Mouse (Mus musculus) heart, embryonic 11.5 days (tissue): ENCODE measurements around the gene H6pd. TPM values are rescaled to one million over a fixed set of nuclear protein-coding genes. Genes with fewer than 3 reads are reported as not detected.
A peak's percentile ranks its signal among the peaks of the same experiment; 100 is the strongest.

ENCODE experiments used
- ATAC-seq: fragments of 200-750 bp; cut with Nextera tagmentation; replicated peaks from 2 replicates; pipeline ENCODE4 v1.8.0; 2017; ENCODE audit warnings: moderate library complexity; ENCODE audit not compliant: insufficient number of reproducible peaks, low FRiP score, low TSS enrichment
- H3K27ac ChIP-seq: fragments of 300-500 bp; sonication (generic); 2 replicates; pipeline ENCODE4 v1.5.1; 2014; ENCODE audit warnings: mild to moderate bottlenecking, low read depth, low read length
- H3K27me3 ChIP-seq: fragments of 300-500 bp; sonication (generic); 2 replicates; pipeline ENCODE4 v1.6.1; 2014; ENCODE audit warnings: mild to moderate bottlenecking, low read length, mixed read lengths; ENCODE audit not compliant: control insufficient read depth, insufficient read depth
- H3K36me3 ChIP-seq: fragments of 300-500 bp; sonication (generic); 2 replicates; pipeline ENCODE4 v1.6.1; 2014; ENCODE audit warnings: mild to moderate bottlenecking, low read length, moderate library complexity, mixed read lengths; ENCODE audit not compliant: control insufficient read depth, insufficient read depth
- H3K4me1 ChIP-seq: fragments of 300-500 bp; sonication (generic); 2 replicates; pipeline ENCODE4 v1.6.1; 2014; ENCODE audit warnings: low read length; ENCODE audit not compliant: control insufficient read depth, insufficient read depth
- H3K4me2 ChIP-seq: fragments of 300-500 bp; sonication (generic); 2 replicates; pipeline ENCODE4 v1.6.1; 2014; ENCODE audit warnings: mild to moderate bottlenecking, moderate library complexity
- H3K4me3 ChIP-seq: fragments of 300-500 bp; sonication (generic); 2 replicates; pipeline ENCODE4 v1.5.1; 2014; ENCODE audit warnings: low read depth, low read length
- H3K9ac ChIP-seq: fragments of 300-500 bp; sonication (generic); 2 replicates; pipeline ENCODE4 v1.6.1; 2014; ENCODE audit warnings: mild to moderate bottlenecking, low read depth, low read length, moderate library complexity
- H3K9me3 ChIP-seq: fragments of 300-500 bp; sonication (generic); replicated peaks from 2 replicates; pipeline ENCODE4 v1.6.1; 2016; ENCODE audit warnings: low read length; ENCODE audit not compliant: control insufficient read depth
- WGBS: fragments of 180-500 bp; shearing (Covaris S2); extraction: QIAGEN DNeasy Blood & Tissue Kit; methylation state at CpG from one replicate; pipeline ENCODE4 v1.1.7; 2014; ENCODE audit not compliant: insufficient replicate concordance; 5-methylcytosine and 5-hydroxymethylcytosine counted together
- polyA plus RNA-seq: library from polyadenylated mRNA; unstranded; fragments of >200 nt; fragmentation: Nextera tagmentation; extraction: Ambion mirVana; gene quantifications from 2 replicates; pipeline ENCODE4 v1.2.1, GENCODE M21; 2014

The H6pd gene
- polyA plus RNA-seq, 1 experiment from 2014 or later, result 4.8 TPM

- 38% methylated on average over 13 of the region's 13 CpGs for WGBS
- Histone ChIP-seq H3K36me3 (no peaks in the 10 kb centered on the region), H3K4me2 (peak overlapping the region; percentile 96), H3K9me3 (no peaks in the 10 kb centered on the region), H3K9ac (no peak overlapping the region), H3K4me1 (peaks cover 14% of the 10 kb centered on the region), H3K4me3 (no peak overlapping the region), H3K27ac (no peak overlapping the region), H3K27me3 (peaks cover 33% of the 10 kb centered on the region)
- ATAC-seq, result no peak
Measured at GRCm38 (mm10) chr4:149956048-149956447, 52.8 kb downstream of the H6pd start.

DNA sequence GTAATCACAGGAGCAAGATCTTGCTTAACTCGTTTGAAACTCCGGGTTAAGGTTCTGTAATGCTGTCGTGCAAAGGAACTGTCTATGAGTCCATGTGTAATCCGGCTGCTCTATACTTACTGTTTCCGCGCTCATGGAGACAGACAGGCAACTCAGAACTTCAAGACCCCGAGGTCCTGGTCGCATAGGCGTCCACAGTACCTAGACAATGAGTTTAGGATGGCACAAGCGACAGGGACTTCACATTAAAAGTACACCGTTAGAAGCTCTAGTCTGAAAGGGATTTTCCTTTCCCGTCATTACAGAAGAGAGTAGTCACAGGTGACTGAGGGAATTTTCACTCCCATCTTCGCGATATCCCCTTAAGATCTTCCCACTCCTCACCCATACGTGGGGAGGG lies 53.2 kb downstream of the H6pd start:
- 15% methylated on average over 15 of the region's 15 CpGs for WGBS
- H3K9ac ChIP-seq, result no peak overlapping the region
- H3K4me1 ChIP-seq, result peaks cover 14% of the 10 kb centered on the region
- peak overlapping the region; percentile 96 for H3K4me2 ChIP-seq
- no peaks in the 10 kb centered on the region for H3K9me3 ChIP-seq
- peaks cover 33% of the 10 kb centered on the region for H3K27me3 ChIP-seq
- no peak overlapping the region for H3K27ac ChIP-seq
- no peak for ATAC-seq
- no peaks in the 10 kb centered on the region for H3K36me3 ChIP-seq
- peak overlapping the region; percentile 54 for H3K4me3 ChIP-seq

DNA sequence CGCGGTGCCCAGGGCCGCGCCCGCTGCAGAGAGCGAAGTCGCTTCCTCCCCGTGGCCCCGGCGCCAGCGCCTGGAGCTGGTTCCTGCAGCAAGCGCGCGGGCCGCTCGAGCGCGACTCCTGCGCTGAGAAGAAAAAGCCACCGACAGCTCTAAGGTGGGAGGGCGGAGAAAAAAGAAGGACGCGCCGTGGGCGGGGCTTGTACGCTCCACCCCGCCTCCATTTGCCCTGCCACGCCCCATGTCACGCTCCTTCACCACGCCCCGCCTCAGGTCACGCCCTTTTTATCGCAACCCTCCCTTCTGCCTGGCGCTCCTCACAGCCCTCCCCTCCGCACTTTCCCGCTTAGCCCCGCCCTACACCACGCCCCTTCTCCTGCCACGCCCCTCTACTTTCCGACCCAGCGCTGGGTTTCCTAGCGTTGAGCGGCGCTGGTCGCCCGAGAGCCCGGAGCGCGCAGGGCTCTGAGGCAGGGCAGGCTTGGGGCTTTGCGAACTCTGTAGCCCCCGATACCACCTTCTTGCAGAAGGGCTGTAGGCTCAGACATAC lies 53.9 kb downstream of the H6pd start, which contains the start of gene Spsb1:
Spsb1 (minus strand) TSS at position 151 of the 547 bp plus-strand sequence.
- peaks cover 33% of the 10 kb centered on the region for H3K27me3 ChIP-seq
- H3K4me3 ChIP-seq, result peak within 1 kb of the TSS; percentile 54
- H3K36me3 ChIP-seq, result no peaks in the 10 kb centered on the region

GRCm38 (mm10) chr4:149953621-149954481 lies 55.0 kb downstream of the H6pd start:
- ATAC-seq, result no peak
- peak overlapping the region; percentile 96 for H3K4me2 ChIP-seq
- peaks cover 14% of the 10 kb centered on the region for H3K4me1 ChIP-seq
- 6% methylated on average over 32 of the region's 32 CpGs for WGBS
- H3K9ac ChIP-seq, result peak overlapping the region; percentile 61
- no peak overlapping the region for H3K27ac ChIP-seq
- peak overlapping the region; percentile 54 for H3K4me3 ChIP-seq
- no peaks in the 10 kb centered on the region for H3K9me3 ChIP-seq
- no peaks in the 10 kb centered on the region for H3K36me3 ChIP-seq
- H3K27me3 ChIP-seq, result peaks cover 33% of the 10 kb centered on the region

More for the DNA sequence above, 53.9 kb downstream of the H6pd start, which contains the start of gene Spsb1:
- no peaks in the 10 kb centered on the region for H3K9me3 ChIP-seq
- no peak within 1 kb of the TSS for H3K27ac ChIP-seq
- H3K4me2 ChIP-seq, result peak within 1 kb of the TSS; percentile 96
- under 1% methylated on average over 41 of the region's 51 CpGs for WGBS
- ATAC-seq, result peak; percentile 92
- H3K9ac ChIP-seq, result peak within 1 kb of the TSS; percentile 61
- H3K4me1 ChIP-seq, result peaks cover 14% of the 10 kb centered on the region

DNA sequence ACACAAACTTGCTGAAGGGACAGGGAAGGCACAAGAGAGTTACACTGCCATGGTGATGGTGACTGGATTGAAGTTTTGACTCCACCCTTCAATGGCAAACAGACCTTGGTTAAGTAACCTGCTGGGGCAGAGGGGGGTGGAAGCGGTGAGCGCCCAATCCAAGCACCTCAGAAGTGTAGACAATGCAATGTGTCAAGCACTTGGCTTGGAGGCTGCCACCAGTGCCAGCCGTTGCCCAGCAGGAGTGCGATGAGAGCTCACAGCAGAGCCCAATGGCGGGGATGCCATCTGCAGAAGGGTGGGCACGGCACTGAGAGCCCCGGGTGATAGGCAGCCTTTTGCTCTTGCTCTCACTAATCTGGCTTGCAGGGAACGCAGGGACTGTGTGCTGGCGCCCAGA lies 56.6 kb downstream of the H6pd start:
- peaks cover 30% of the 10 kb centered on the region for H3K27me3 ChIP-seq
- H3K4me1 ChIP-seq, result peaks cover 20% of the 10 kb centered on the region
- no peak overlapping the region for H3K27ac ChIP-seq
- H3K9me3 ChIP-seq, result no peaks in the 10 kb centered on the region
- H3K4me2 ChIP-seq, result no peak overlapping the region
- no peak overlapping the region for H3K4me3 ChIP-seq
- H3K9ac ChIP-seq, result no peak overlapping the region
- no peak for ATAC-seq
- H3K36me3 ChIP-seq, result no peaks in the 10 kb centered on the region
- WGBS, result 75% methylated on average over 9 of the region's 9 CpGs

DNA sequence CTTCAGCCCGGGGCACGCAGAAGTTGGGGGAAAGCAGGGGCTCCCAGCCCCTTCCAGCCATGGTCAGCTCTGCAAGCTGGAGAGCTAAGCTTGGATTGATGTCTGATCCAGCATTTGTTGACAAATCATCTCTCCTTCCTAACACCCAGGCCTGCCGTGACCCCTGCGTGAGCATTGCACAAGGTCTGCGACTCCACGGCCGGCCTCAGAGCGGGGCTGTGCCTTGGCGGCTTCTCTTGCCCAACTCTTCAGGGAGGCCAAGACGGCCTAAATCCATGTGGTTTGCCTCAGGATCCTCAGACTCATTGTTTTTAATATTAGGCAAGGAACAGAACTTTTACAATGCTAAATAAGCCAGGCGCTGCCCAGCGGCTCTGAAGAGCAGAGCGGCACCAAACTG lies 57.6 kb downstream of the H6pd start:
- H3K9ac ChIP-seq, result no peak overlapping the region
- no peaks in the 10 kb centered on the region for H3K9me3 ChIP-seq
- WGBS, result 83% methylated on average over 13 of the region's 13 CpGs
- H3K27ac ChIP-seq, result no peak overlapping the region
- H3K4me2 ChIP-seq, result no peak overlapping the region
- H3K36me3 ChIP-seq, result no peaks in the 10 kb centered on the region
- peaks cover 20% of the 10 kb centered on the region for H3K4me1 ChIP-seq
- no peak overlapping the region for H3K4me3 ChIP-seq
- peaks cover 21% of the 10 kb centered on the region for H3K27me3 ChIP-seq
- no peak for ATAC-seq

DNA sequence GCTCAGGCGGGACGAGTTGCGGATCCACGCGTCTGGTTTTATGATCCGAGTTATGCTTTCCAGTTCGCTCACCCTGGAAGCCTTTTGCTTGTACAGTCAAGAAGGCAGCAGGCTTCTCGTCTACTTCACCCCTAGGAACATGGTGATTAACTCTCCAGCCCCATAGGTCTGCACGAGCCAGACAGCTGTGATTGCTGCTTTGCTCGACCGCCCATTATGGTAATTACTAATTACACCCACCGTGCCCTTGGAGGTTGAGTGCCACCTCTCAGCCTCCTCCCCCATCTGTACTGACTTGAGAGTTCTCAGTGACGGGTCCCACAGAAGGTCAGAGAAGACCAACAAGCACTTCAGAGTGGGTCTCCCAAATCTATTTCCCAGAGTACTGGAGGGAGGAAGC lies 59.1 kb downstream of the H6pd start:
- Histone ChIP-seq H3K4me1 (peaks cover 17% of the 10 kb centered on the region), H3K36me3 (no peaks in the 10 kb centered on the region), H3K4me3 (no peak overlapping the region), H3K4me2 (no peak overlapping the region), H3K9ac (no peak overlapping the region), H3K9me3 (no peaks in the 10 kb centered on the region), H3K27me3 (peaks cover 14% of the 10 kb centered on the region), H3K27ac (no peak overlapping the region)
- 77% methylated on average over 13 of the region's 13 CpGs for WGBS
- no peak for ATAC-seq

GRCm38 (mm10) chr4:149948119-149948518 lies 60.7 kb downstream of the H6pd start:
- H3K27ac ChIP-seq, result no peak overlapping the region
- ATAC-seq, result no peak
- 54% methylated on average over 5 of the region's 5 CpGs for WGBS
- peaks cover 6% of the 10 kb centered on the region for H3K27me3 ChIP-seq
- no peak overlapping the region for H3K4me2 ChIP-seq
- no peaks in the 10 kb centered on the region for H3K36me3 ChIP-seq
- no peak overlapping the region for H3K4me3 ChIP-seq
- H3K4me1 ChIP-seq, result peaks cover 17% of the 10 kb centered on the region
- no peak overlapping the region for H3K9ac ChIP-seq
- no peaks in the 10 kb centered on the region for H3K9me3 ChIP-seq
